Mouse (Mus musculus): ENCODE results near the gene Myh11. TPM values are rescaled to one million over a fixed set of nuclear protein-coding genes. Genes with fewer than 3 reads are reported as not detected.
"Not testable (repeated sequence)": the region's sequence is repeated elsewhere in the genome, so short reads cannot be mapped to it uniquely, and the experiment has no call there.

Myh11 gene
- total RNA-seq, 1 experiment = 0.76 TPM

- peak overlapping the region; percentile 98 to 100 for H3K4me3 ChIP-seq (ENCODE audit: insufficient read depth in 1 of 2, low read depth in 1 of 2, low read length in 2 of 2, poor library complexity in 1 of 2, severe bottlenecking in 1 of 2)
- H3K36me3 ChIP-seq (ENCODE audit: control insufficient read depth, insufficient read depth, low read length, poor library complexity, severe bottlenecking) = no peaks in the 10 kb centered on the region
- H3K9ac ChIP-seq (ENCODE audit: insufficient read depth, low read depth, low read length, poor library complexity, severe bottlenecking) = peak overlapping the region; percentile 98
- in situ Hi-C loops (cut with MboI; ENCODE audit: low sequenced_read_pairs in 2 of 2, unreplicated experiment in 2 of 2) = no loop called here
- TF ChIP-seq ZNF384 (IDR thresholded peaks at IDR 0.05; ENCODE audit: low read depth, low read length) (no peak), CHD2 (IDR thresholded peaks at IDR 0.05; ENCODE audit: low read depth, low read length) (no peak), MAFK (IDR thresholded peaks at IDR 0.05; ENCODE audit: insufficient read depth, low read depth, low read length) (no peak), ZC3H11A (IDR thresholded peaks at IDR 0.05; ENCODE audit: borderline replicate concordance, low read depth, low read length) (no peak), HCFC1 (IDR thresholded peaks at IDR 0.05; ENCODE audit: borderline replicate concordance, insufficient read depth, low read length) (0 out of 2 replicates have a peak, but pooled peaks have one; percentile 29)
- no peaks in the 10 kb centered on the region for H3K9me3 ChIP-seq (ENCODE audit: control insufficient read depth, insufficient read depth, low read depth, low read length)
- H3K27ac ChIP-seq (ENCODE audit: insufficient read depth, low read depth, low read length, poor library complexity, severe bottlenecking) = peak overlapping the region; percentile 95
- peak; percentile 100 for DNase-seq (ENCODE audit: low read depth, low spot score)
- H3K4me1 ChIP-seq (ENCODE audit: control insufficient read depth in 2 of 2, insufficient read depth in 2 of 2, low read length in 2 of 2, poor library complexity in 1 of 2) = peaks cover 0 to 5% of the 10 kb centered on the region in 2 experiments; a peak in 2 of 4 replicates
Observed at GRCm38 (mm10) chr16:14158936-14159745, 132.0 kb downstream of the Myh11 start.

DNA sequence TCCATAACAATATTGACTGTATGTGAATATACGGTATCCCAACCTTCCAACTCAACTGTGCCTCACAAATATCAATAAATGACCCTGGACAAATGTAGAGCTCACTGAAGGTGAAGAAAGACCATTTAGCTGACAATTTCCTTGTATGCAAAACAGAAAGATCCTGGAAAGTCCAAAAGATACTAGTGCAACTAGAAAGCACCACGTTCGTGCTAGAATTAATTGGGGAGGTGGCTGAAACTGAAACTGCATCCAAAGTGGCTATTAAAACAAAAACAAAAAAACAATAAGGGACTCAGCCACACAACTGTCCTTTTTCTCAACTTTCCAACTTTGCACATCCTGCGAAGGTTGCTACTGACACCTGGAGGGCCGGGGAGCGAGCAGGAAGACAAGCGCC lies 132.6 kb downstream of the Myh11 start:
- peak overlapping the region; percentile 83 for H3K27ac ChIP-seq (ENCODE audit: insufficient read depth, low read depth, low read length, poor library complexity, severe bottlenecking)
- peaks cover 2% of the 10 kb centered on the region; the same call in 1 of the 2 replicates for H3K36me3 ChIP-seq (ENCODE audit: control insufficient read depth, insufficient read depth, low read length, poor library complexity, severe bottlenecking)
- DNase-seq (ENCODE audit: low read depth, low spot score) = no peak
- 0 out of 4 replicates have a peak, but pooled peaks cover 0 to 4% of the 10 kb centered on the region in 2 experiments for H3K4me1 ChIP-seq (ENCODE audit: control insufficient read depth in 2 of 2, insufficient read depth in 2 of 2, low read length in 2 of 2, poor library complexity in 1 of 2)
- TF ChIP-seq ZC3H11A (IDR thresholded peaks at IDR 0.05; ENCODE audit: borderline replicate concordance, low read depth, low read length) (no peak), HCFC1 (IDR thresholded peaks at IDR 0.05; ENCODE audit: borderline replicate concordance, insufficient read depth, low read length) (no peak), CHD2 (IDR thresholded peaks at IDR 0.05; ENCODE audit: low read depth, low read length) (no peak), MAFK (IDR thresholded peaks at IDR 0.05; ENCODE audit: insufficient read depth, low read depth, low read length) (no peak), ZNF384 (IDR thresholded peaks at IDR 0.05; ENCODE audit: low read depth, low read length) (no peak)
- H3K4me3 ChIP-seq (ENCODE audit: insufficient read depth in 1 of 2, low read depth in 1 of 2, low read length in 2 of 2, poor library complexity in 1 of 2, severe bottlenecking in 1 of 2) = peak overlapping the region; percentile 98 to 100
- H3K9ac ChIP-seq (ENCODE audit: insufficient read depth, low read depth, low read length, poor library complexity, severe bottlenecking) = peak overlapping the region; percentile 98
- in situ Hi-C loops (cut with MboI; ENCODE audit: low sequenced_read_pairs in 2 of 2, unreplicated experiment in 2 of 2) = no loop called here
- H3K9me3 ChIP-seq (ENCODE audit: control insufficient read depth, insufficient read depth, low read depth, low read length) = no peaks in the 10 kb centered on the region

- Histone ChIP-seq H3K9me3 (ENCODE audit: control insufficient read depth, insufficient read depth, low read depth, low read length) (no peaks in the 10 kb centered on the region), H3K4me1 (ENCODE audit: control insufficient read depth in 2 of 2, insufficient read depth in 2 of 2, low read length in 2 of 2, poor library complexity in 1 of 2) (0 out of 4 replicates have a peak, but pooled peaks cover 0 to 3% of the 10 kb centered on the region in 2 experiments), H3K36me3 (ENCODE audit: control insufficient read depth, insufficient read depth, low read length, poor library complexity, severe bottlenecking) (peaks cover 7% of the 10 kb centered on the region), H3K4me3 (ENCODE audit: insufficient read depth in 1 of 2, low read depth in 1 of 2, low read length in 2 of 2, poor library complexity in 1 of 2, severe bottlenecking in 1 of 2) (no peak overlapping the region), H3K9ac (ENCODE audit: insufficient read depth, low read depth, low read length, poor library complexity, severe bottlenecking) (no peak overlapping the region), H3K27ac (ENCODE audit: insufficient read depth, low read depth, low read length, poor library complexity, severe bottlenecking) (no peak overlapping the region)
- DNase-seq (ENCODE audit: low read depth, low spot score) = no peak
- TF ChIP-seq HCFC1 (IDR thresholded peaks at IDR 0.05; ENCODE audit: borderline replicate concordance, insufficient read depth, low read length) = no peak
- TF ChIP-seq MAFK (IDR thresholded peaks at IDR 0.05; ENCODE audit: insufficient read depth, low read depth, low read length) = no peak
- TF ChIP-seq CHD2 (IDR thresholded peaks at IDR 0.05; ENCODE audit: low read depth, low read length) = no peak
- no peak for TF ChIP-seq ZC3H11A (IDR thresholded peaks at IDR 0.05; ENCODE audit: borderline replicate concordance, low read depth, low read length)
- no peak for TF ChIP-seq ZNF384 (IDR thresholded peaks at IDR 0.05; ENCODE audit: low read depth, low read length)
- in situ Hi-C loops (cut with MboI; ENCODE audit: low sequenced_read_pairs in 2 of 2, unreplicated experiment in 2 of 2) = no loop called here
Observed at GRCm38 (mm10) chr16:14156312-14156711, 134.9 kb downstream of the Myh11 start.

- H3K9me3 ChIP-seq (ENCODE audit: control insufficient read depth, insufficient read depth, low read depth, low read length); H3K4me1 ChIP-seq (ENCODE audit: control insufficient read depth in 2 of 2, insufficient read depth in 2 of 2, low read length in 2 of 2, poor library complexity in 1 of 2); H3K9ac ChIP-seq (ENCODE audit: insufficient read depth, low read depth, low read length, poor library complexity, severe bottlenecking); H3K4me3 ChIP-seq (ENCODE audit: insufficient read depth in 1 of 2, low read depth in 1 of 2, low read length in 2 of 2, poor library complexity in 1 of 2, severe bottlenecking in 1 of 2); H3K36me3 ChIP-seq (ENCODE audit: control insufficient read depth, insufficient read depth, low read length, poor library complexity, severe bottlenecking); DNase-seq (ENCODE audit: low read depth, low spot score); H3K27ac ChIP-seq (ENCODE audit: insufficient read depth, low read depth, low read length, poor library complexity, severe bottlenecking); in situ Hi-C loops (cut with MboI; ENCODE audit: low sequenced_read_pairs in 2 of 2, unreplicated experiment in 2 of 2): not testable (repeated sequence)
Observed at GRCm38 (mm10) chr16:14155638-14156037, 135.5 kb downstream of the Myh11 start.

Data from ES-E14 (cell line).